Mouse (Mus musculus): ENCODE measurements around the gene Gsdme.

GRCm38 (mm10) chr6:50222986-50223385 lies 40.7 kb downstream of the Gsdme start:
- TF ChIP-seq CTCF (IDR thresholded peaks at IDR 0.05; ENCODE audit: low read depth, low read length) (no peak), GATA1 (IDR thresholded peaks at IDR 0.05; ENCODE audit: borderline replicate concordance, low read length) (no peak)
